Mouse (Mus musculus) layer of hippocampus, adult 9-11 months (tissue): ENCODE data around the gene Clpsl2.
A peak's percentile ranks its signal among the peaks of the same experiment; 100 is the strongest.

ENCODE experiments used
- DNase-seq: peaks from one replicate; pipeline ENCODE4 v3.0.0; 2022

The Clpsl2 gene

GRCm38 (mm10) chr17:28560598-28560997 is 11.4 kb downstream of the Clpsl2 start, which contains the start of gene Clps:
Clps (minus strand) TSS chr17:28560766.
- no peak for DNase-seq

- DNase-seq, result no peak
Observed at GRCm38 (mm10) chr17:28561613-28562012, 12.4 kb downstream of the Clpsl2 start.

GRCm38 (mm10) chr17:28565181-28565580 is 16.0 kb downstream of the Clpsl2 start:
- no peak for DNase-seq

- no peak for DNase-seq
Observed at GRCm38 (mm10) chr17:28567541-28567940, 18.3 kb downstream of the Clpsl2 start.

- DNase-seq, result no peak
Observed at GRCm38 (mm10) chr17:28571868-28572267, 22.7 kb downstream of the Clpsl2 start.

GRCm38 (mm10) chr17:28572521-28572920 is 23.3 kb downstream of the Clpsl2 start:
- no peak for DNase-seq

GRCm38 (mm10) chr17:28572941-28573340 is 23.7 kb downstream of the Clpsl2 start:
- DNase-seq, result no peak

- DNase-seq, result no peak
Observed at GRCm38 (mm10) chr17:28575244-28576125, 26.3 kb downstream of the Clpsl2 start, which contains the start of gene Lhfpl5. Lhfpl5 (plus strand) TSS chr17:28575641.

GRCm38 (mm10) chr17:28580396-28580795 is 31.2 kb downstream of the Clpsl2 start:
- no peak for DNase-seq

- DNase-seq, result no peak
Observed at GRCm38 (mm10) chr17:28581056-28581455, 31.8 kb downstream of the Clpsl2 start.

GRCm38 (mm10) chr17:28586509-28586908 is 37.3 kb downstream of the Clpsl2 start:
- DNase-seq, result no peak

- DNase-seq, result no peak
Observed at GRCm38 (mm10) chr17:28588591-28588990, 39.4 kb downstream of the Clpsl2 start.

- DNase-seq, result no peak
Observed at GRCm38 (mm10) chr17:28590596-28590995, 41.4 kb downstream of the Clpsl2 start.

- no peak for DNase-seq
Observed at GRCm38 (mm10) chr17:28591476-28591875, 42.3 kb downstream of the Clpsl2 start.

- peak; percentile 62 for DNase-seq
Observed at GRCm38 (mm10) chr17:28592998-28593397, 43.8 kb downstream of the Clpsl2 start.

GRCm38 (mm10) chr17:28593965-28594364 is 44.8 kb downstream of the Clpsl2 start:
- DNase-seq, result no peak

GRCm38 (mm10) chr17:28600780-28601179 is 51.6 kb downstream of the Clpsl2 start:
- DNase-seq, result no peak

- DNase-seq, result no peak
Observed at GRCm38 (mm10) chr17:28601557-28602250, 52.5 kb downstream of the Clpsl2 start.
